Mouse (Mus musculus): ENCODE results near the gene Tm4sf4.

Gene Tm4sf4

DNA sequence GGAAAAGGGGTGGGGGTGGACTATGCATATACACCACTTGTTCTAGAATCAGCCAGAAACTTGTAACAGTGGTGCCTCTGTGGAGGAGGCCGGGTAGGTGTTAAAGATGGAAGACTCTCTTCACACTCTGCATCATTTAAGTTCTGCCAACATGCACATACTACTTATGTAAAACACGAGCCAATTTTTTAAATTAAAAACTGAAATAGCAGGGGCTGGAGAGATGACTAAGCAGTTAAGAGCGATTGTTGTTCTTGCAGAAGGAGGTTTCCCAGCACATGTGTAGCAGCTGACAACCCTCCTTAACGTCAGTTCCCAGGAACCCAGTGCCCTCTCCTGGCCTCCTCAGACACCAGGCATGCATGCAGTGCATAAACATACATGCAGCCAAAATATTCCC, 55.5 kb downstream of the Tm4sf4 start:
- no peak for DNase-seq

DNA sequence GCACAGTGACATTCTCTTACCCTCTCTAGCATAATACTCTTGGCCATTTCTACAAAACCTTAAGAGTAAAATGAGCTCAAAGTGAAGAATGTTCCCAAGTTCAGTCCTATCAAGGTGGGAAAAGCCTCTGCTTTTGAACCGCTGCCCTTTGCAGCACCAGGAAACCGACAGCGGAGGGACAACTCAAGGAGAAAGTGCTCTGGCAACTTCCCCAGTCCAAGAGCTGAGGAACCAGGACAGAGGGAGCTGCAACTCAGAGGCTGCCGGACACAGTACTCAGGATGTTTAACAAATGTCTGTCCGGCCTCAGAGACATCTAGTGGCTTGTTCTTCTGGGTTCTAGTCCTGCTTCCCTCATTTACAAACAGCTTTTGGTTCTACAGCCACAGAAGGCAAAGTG, 56.9 kb downstream of the Tm4sf4 start:
- DNase-seq: peak; percentile 35

DNA sequence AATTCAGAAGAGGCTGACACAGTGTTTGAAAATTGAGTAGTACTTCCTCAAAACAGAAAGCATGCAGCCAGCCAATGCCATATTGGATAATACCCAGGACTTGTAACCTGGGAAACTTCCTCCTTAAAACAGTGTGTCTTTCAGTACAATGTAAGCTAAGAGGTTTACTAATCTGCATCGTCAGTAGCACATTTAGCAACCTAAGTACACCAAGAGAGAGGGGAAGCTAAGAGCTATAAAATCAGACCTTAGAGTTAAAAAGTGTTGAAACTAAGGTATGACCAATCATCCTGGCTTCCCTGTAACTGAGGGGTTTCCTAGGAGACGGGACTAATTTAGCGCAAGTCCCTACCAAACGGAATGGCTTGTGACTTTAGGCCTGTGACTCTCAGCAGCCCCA, 61.0 kb downstream of the Tm4sf4 start:
- no peak for DNase-seq

DNA sequence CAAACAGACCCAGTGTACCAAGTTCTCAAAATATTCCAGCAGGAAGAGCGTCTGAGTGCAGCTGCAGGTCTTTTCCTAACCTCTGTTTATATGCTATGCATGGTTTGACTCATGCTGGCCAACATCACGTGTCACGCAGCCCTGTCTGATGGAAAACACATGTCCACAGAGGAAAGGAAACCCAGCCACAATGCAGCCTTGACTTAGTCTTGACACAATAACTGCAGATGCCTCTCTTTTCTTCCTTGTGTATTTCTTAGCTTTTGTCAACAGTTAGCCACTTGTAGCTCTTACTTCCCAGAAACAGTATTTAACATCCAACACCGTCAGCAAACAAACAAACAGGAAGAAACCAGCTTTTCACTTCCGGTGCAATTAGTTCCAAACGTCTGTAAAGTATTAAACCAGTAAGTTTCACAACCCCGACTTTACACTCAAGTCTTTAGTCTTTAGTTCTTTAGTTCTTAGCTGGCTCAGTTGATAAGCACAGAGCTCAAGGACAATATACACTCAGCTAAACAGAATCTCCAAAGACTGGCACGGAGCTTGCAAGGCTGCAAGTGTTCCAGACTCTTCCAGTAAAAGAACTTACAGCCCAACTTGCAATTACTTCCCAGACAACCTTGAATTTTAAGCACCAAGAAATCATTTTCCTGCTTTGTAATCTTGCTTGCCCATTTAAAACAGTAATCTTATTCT, 62.5 kb downstream of the Tm4sf4 start:
- DNase-seq: peak; percentile 60

Data from lung, postnatal 36 days (tissue).